Mouse (Mus musculus) thymus, adult 2 months (tissue): Measurements from ENCODE around the gene Gm7075. TPM values are rescaled to one million over a fixed set of nuclear protein-coding genes. Genes with fewer than 3 reads are reported as not detected.
A peak's percentile ranks its signal among the peaks of the same experiment; 100 is the strongest.
"Not testable (repeated sequence)": the region's sequence is repeated elsewhere in the genome, so short reads cannot be mapped to it uniquely, and the experiment has no call there.

Source experiments
- DNase-seq: peaks from one replicate; pipeline ENCODE4 v3.0.0; 2021
- H3K27ac ChIP-seq: fragments of 200-500 bp; 2 replicates; pipeline ENCODE4 v1.5.1; 2012; ENCODE audit warnings: low read length, control low read depth; ENCODE audit not compliant: control insufficient read depth, insufficient read depth
- H3K27me3 ChIP-seq: fragments of 200-500 bp; 2 replicates; pipeline ENCODE4 v1.6.1; 2012; ENCODE audit warnings: mild to moderate bottlenecking, low read length, moderate library complexity, mixed read lengths; ENCODE audit not compliant: control insufficient read depth, insufficient read depth
- H3K36me3 ChIP-seq: fragments of 200-500 bp; 2 replicates; pipeline ENCODE4 v1.6.1; 2012; ENCODE audit warnings: mild to moderate bottlenecking, low read length, moderate library complexity; ENCODE audit not compliant: control insufficient read depth, insufficient read depth
- H3K4me1 ChIP-seq: fragments of 200-500 bp; replicated peaks from 2 replicates; pipeline ENCODE4 v1.6.1; 2012; ENCODE audit warnings: low read length; ENCODE audit not compliant: control insufficient read depth, insufficient read depth
- H3K4me3 ChIP-seq: fragments of 200-500 bp; 2 replicates; pipeline ENCODE4 v1.5.1; 2012; ENCODE audit warnings: mild to moderate bottlenecking, low read length, control low read depth, moderate library complexity; ENCODE audit not compliant: control insufficient read depth, insufficient read depth
- CTCF ChIP-seq: fragments of 200-500 bp; IDR thresholded peaks from 2 replicates; pipeline ENCODE4 v1.5.1; 2012; ENCODE audit warnings: mild to moderate bottlenecking, control low read depth, low read length, moderate library complexity, borderline replicate concordance; ENCODE audit not compliant: control insufficient read depth, poor library complexity, insufficient read depth; ENCODE audit errors: extremely low read depth
- POLR2A ChIP-seq: fragments of 200-500 bp; IDR thresholded peaks from 2 replicates; pipeline ENCODE4 v1.6.1; 2012; ENCODE audit warnings: mild to moderate bottlenecking, low read length, control low read depth, moderate library complexity; ENCODE audit not compliant: control insufficient read depth, poor library complexity, insufficient read depth; ENCODE audit errors: extremely low read depth
- WGBS: fragments of 180-500 bp; shearing (Covaris S2); methylation state at CpG from one replicate; pipeline ENCODE4 v1.1.7; 2018; 5-methylcytosine and 5-hydroxymethylcytosine counted together
- polyA plus RNA-seq: library from polyadenylated mRNA; depleted of rRNA; stranded (reverse); fragments of >200 nt; gene quantifications from 2 replicates; pipeline ENCODE4 v1.2.3, GENCODE M21; 2012

Gene Gm7075
- polyA plus RNA-seq, 1 experiment: not detected

DNA sequence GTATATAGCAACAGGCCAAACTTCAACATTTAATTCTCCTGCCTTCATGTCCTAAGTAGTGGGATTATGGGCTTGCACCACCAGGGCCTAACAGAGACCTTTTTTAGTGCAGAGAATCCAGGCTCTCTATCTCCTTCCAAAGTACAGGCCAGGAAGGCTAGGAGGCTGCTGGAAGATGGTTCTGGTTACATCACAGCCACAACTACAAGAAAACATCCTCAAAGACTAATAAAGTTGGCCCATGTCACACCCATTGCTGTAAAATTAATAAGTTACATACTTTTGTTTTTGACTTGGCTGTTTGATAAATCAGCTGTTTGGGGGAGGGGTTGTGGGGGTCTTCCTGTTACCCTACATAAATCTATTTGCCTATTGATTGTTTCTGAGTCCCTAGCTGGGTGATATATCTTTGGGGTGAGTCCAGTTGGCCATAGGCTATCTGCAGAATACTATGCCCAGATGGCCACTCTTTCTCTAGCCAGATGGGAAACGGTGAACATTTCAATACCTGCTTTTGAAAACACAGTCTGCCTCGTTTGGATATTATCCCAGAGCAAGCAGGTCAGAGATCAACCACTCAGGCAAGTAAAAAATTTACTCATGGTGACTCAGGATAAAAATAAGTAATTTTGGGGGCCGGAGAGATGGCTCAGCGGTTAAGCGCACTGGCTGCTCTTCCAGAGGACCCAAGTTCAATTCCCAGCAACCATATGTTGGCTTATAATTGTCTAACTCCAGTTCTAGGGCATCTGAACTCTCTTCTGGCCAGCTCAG, 18.7 kb downstream of the Gm7075 start:
- no peak for DNase-seq

DNA sequence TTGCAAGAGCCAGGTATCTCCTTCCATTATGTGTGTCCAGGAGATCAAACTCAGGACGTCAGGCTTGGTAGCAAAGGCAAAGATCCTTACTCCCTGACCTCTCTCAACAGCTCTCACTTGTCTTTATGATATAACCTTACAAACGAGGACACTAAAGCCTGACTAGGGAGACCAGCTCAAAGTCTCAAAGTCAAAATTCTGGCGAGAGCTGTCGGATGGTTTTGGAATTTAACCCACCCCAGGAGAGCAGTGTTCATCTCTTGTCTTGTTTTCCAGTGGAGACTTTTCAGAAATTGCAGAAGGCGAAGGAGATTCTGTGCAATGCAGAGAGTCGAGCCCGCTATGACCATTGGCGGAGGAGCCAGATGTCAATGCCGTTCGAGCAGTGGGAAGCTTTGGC, 24.6 kb downstream of the Gm7075 start:
- WGBS: 97% methylated on average over 10 of the region's 10 CpGs
- DNase-seq: no peak

More for the DNA sequence above, 18.7 kb downstream of the Gm7075 start:
- H3K4me1 ChIP-seq: no peaks in the 10 kb centered on the region
- TF ChIP-seq POLR2A (no peak), CTCF (no peak)
- H3K36me3 ChIP-seq: no peaks in the 10 kb centered on the region
- no peak overlapping the region for H3K27ac ChIP-seq
- WGBS: 96% methylated on average over 5 of the region's 5 CpGs
- H3K27me3 ChIP-seq: no peaks in the 10 kb centered on the region
- H3K4me3 ChIP-seq: no peak overlapping the region

DNA sequence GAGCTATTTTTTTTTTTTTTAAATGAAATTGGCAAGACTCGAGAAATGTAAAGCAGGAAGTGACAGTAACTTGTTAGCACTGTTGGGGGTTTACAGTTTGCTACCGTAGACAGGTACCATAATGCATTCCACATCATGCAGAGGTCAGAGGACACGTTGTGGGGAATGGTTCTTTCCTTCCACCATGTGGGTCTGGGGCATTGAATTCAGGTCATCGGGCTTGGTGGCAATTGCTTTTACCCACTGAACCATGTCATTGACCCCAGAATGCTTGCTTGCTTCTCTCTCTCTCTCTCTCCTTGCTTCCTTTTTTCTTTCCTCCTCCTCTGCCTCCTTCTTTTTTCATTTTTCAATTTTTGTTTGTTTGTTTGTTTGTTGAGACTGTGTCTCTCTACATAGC, 32.6 kb downstream of the Gm7075 start:
- no peaks in the 10 kb centered on the region for H3K36me3 ChIP-seq
- no peak overlapping the region for H3K27ac ChIP-seq
- 76% methylated on average over 4 of the region's 4 CpGs for WGBS
- DNase-seq: no peak
- H3K4me3 ChIP-seq: no peak overlapping the region
- no peaks in the 10 kb centered on the region for H3K27me3 ChIP-seq
- TF ChIP-seq POLR2A (no peak), CTCF (no peak)
- no peaks in the 10 kb centered on the region; the same call in 1 of the 2 replicates for H3K4me1 ChIP-seq

More for the DNA sequence above, 24.6 kb downstream of the Gm7075 start:
- H3K27me3 ChIP-seq: no peaks in the 10 kb centered on the region
- no peaks in the 10 kb centered on the region for H3K4me1 ChIP-seq
- H3K36me3 ChIP-seq: no peaks in the 10 kb centered on the region
- H3K27ac ChIP-seq: no peak overlapping the region
- no peak overlapping the region for H3K4me3 ChIP-seq
- TF ChIP-seq POLR2A: no peak
- no peak for TF ChIP-seq CTCF

DNA sequence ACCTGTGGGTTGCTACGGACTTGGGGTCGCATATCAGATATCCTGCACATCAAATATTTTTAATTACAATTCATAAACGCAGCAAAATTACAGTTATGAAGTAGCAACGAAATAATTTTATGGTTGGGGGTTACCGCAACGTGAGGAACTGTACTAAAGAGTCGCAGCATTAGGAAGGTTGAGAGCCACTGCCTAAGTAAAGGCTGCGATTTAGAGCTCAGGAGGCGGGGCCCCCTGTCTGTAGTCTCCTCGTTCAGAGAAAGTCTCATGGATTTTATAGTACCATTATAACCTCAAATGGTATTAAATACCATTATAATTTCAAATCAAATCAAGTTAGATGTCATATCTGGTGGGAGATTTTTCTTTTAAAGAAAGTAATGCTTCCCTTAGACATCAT, 34.6 kb downstream of the Gm7075 start:
- peaks cover under 1% of the 10 kb centered on the region for H3K4me1 ChIP-seq
- no peak for TF ChIP-seq CTCF
- TF ChIP-seq POLR2A: no peak
- no peak overlapping the region for H3K27ac ChIP-seq
- no peak for DNase-seq
- no peaks in the 10 kb centered on the region for H3K27me3 ChIP-seq
- H3K4me3 ChIP-seq: no peak overlapping the region
- 3% methylated on average over 10 of the region's 10 CpGs for WGBS
- H3K36me3 ChIP-seq: no peaks in the 10 kb centered on the region

DNA sequence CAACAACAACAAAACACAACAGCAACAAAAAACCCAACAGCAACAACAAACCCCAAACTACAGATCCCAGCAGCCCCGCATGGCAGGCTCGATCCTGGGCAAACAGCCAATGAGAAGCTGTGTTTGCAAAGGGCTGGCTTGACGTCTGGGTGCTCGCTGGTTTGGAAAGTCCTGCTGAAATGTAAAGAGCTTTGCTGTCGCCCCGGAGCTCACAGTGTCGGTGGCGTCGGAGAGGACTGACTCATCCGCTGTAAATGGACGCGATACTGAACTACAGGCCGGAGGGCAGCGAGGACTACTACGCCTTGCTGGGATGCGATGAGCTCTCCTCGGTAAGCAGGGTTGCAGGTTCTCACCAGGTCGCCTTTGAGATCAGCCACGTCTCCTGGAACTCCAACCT, 35.1 kb downstream of the Gm7075 start:
- Histone ChIP-seq H3K4me1 (peaks cover 5% of the 10 kb centered on the region), H3K27me3 (no peaks in the 10 kb centered on the region), H3K4me3 (peak overlapping the region; percentile 97), H3K36me3 (no peaks in the 10 kb centered on the region), H3K27ac (no peak overlapping the region)
- TF ChIP-seq CTCF: no peak; the same call in 1 of the 2 replicates
- TF ChIP-seq POLR2A: peak; percentile 47; the same call in 1 of the 2 replicates
- DNase-seq: peak; percentile 71
- 0% methylated on average over 19 of the region's 19 CpGs for WGBS

DNA sequence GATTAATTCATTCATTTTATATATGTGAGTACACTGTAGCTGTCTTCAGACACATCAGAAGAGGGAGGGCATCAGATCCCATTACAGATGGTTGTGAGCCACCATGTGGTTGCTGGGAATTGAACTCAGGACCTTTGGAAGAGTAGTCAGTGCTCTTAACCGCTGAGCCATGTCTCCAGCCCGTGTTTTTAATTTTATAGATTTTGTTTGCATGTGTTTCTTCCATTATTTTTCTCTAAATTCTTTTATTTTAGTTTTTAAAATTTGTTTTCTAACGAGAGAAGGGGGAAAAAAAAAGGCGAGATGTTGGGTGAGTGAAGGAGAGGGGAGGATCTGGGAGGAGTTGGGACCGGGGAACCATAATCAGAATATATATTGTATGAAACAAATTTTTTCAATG, 35.7 kb downstream of the Gm7075 start:
- 37% methylated on average over 5 of the region's 5 CpGs for WGBS
- DNase-seq, H3K4me1 ChIP-seq, H3K4me3 ChIP-seq, H3K27ac ChIP-seq, H3K36me3 ChIP-seq, H3K27me3 ChIP-seq: not testable (repeated sequence)
